Mouse (Mus musculus): Measurements from ENCODE around the gene Hoxa13. TPM values are rescaled to one million over a fixed set of nuclear protein-coding genes. Genes with fewer than 3 reads are reported as not detected.

Hoxa13 gene
- total and polyA plus RNA-seq, 3 experiments: not detected

DNA sequence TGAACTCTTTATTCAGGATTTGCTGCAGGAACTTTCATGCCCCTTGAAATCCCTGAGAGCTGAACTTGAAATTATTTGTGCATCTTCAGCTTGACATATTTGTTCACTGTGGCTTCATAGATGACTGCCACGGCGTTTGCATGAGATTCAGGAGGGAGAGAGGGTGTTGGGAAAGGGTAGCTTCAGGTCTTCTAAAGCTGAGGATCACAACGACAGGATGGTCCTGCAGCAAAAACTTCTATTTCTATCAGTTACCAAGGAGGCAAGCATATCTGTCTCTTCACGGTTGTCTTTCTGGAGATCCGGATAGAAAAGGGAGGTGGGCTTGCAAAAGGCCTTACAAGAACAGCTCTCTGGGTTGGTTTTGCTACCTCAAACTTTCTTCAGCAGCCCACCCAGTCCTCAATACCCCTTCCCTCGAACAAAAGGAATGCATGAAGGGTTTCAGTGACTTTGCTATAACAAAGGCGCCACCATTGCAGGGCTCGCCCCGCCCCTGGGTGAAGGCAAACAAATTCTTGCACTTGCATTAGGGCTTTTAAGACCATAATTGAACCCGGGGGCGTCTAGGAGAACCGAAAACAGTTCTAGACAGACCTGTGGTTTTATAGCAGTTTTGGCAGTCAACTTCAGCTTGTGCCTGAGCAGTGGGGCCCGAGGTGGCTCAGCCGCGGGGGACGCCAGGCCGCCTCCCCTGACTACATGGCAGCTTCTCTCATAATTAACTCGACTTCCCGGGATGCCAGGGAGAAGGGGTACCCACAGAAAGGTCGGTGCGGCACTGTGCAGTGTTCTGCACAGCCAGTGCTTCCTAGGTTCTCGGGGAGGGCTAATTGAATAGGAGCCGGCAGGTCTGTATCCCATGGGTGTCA is 12.7 kb downstream of the Hoxa13 start:
- Histone ChIP-seq H3K4me1 (ENCODE audit: control insufficient read depth in 1 of 2, insufficient read depth in 2 of 2, low read length in 2 of 2) (no peaks in the 10 kb centered on the region), H3K9ac (ENCODE audit: control insufficient read depth, low read depth, low read length, poor library complexity, severe bottlenecking) (no peak overlapping the region), H3K9me3 (replicated peaks; ENCODE audit: insufficient read depth, low read length) (no peaks in the 10 kb centered on the region), H3K79me2 (ENCODE audit: control insufficient read depth, insufficient read depth, low read length, poor library complexity) (no peaks in the 10 kb centered on the region), H3K27me3 (ENCODE audit: control insufficient read depth in 1 of 2, insufficient read depth in 2 of 2, low read length in 2 of 2) (no peaks in the 10 kb centered on the region), H3K27ac (ENCODE audit: control insufficient read depth, low read depth, low read length) (no peak overlapping the region), H3K4me3 (ENCODE audit: control insufficient read depth in 1 of 2, insufficient read depth in 1 of 2, low read depth in 2 of 2, low read length in 2 of 2) (no peak overlapping the region), H3K36me3 (ENCODE audit: control insufficient read depth in 1 of 2, insufficient read depth in 2 of 2, low read length in 2 of 2) (no peaks in the 10 kb centered on the region)
- no peak for DNase-seq (ENCODE audit: low read depth, low spot score)
- TF ChIP-seq TAL1 (IDR thresholded peaks at IDR 0.05; ENCODE audit: low read length) (no peak), USF1 (IDR thresholded peaks at IDR 0.05; ENCODE audit: low read depth, low read length) (no peak), KAT2A (conservative IDR thresholded peaks at IDR 0.05; ENCODE audit: low read depth, low read length) (no peak)

DNA sequence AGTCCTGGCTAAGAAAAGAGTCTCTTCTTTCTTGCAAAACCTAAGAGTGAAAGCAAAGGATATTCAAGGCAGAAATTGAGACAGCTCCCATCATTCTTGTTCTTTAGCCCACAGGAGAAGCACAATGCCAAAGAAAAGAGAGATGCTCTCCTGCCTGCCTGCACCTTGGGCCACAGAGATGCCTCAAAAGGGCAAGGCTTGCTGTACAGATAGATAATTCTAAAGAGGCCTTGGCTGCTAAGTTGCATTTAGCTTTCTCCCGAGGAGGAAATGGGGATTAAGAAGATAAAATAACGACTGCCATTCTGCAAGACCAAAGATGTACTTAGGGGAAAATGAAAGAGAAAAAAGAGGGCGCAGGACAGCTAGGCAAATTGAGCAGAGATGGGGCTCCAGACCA is 13.8 kb downstream of the Hoxa13 start:
- no peak for TF ChIP-seq CTCF (IDR thresholded peaks at IDR 0.05 in 2 of 3, conservative IDR thresholded peaks at IDR 0.05 in 1 of 3; ENCODE audit: control insufficient read depth in 1 of 3, insufficient read depth in 1 of 3, low read depth in 2 of 3, low read length in 3 of 3, poor library complexity in 1 of 3, severe bottlenecking in 1 of 3)
- TF ChIP-seq POLR2AphosphoS5 (IDR thresholded peaks at IDR 0.05; ENCODE audit: borderline replicate concordance, low read depth, low read length): no peak
- no peak for TF ChIP-seq HCFC1 (IDR thresholded peaks at IDR 0.05; ENCODE audit: low read depth, low read length)
- no peak for TF ChIP-seq TAL1 (IDR thresholded peaks at IDR 0.05; ENCODE audit: low read length)
- no peak for TF ChIP-seq MYB (IDR thresholded peaks at IDR 0.05; ENCODE audit: low read depth, low read length)
- TF ChIP-seq GABPA (IDR thresholded peaks at IDR 0.05; ENCODE audit: low read depth, low read length): no peak
- no peak for TF ChIP-seq NELFE (IDR thresholded peaks at IDR 0.05; ENCODE audit: low read depth, low read length)
- TF ChIP-seq SMC3 (IDR thresholded peaks at IDR 0.05; ENCODE audit: low read depth, low read length): no peak
- no peak for TF ChIP-seq MEF2A (IDR thresholded peaks at IDR 0.05; ENCODE audit: extremely low read depth, insufficient replicate concordance, low read depth, low read length, poor library complexity, severe bottlenecking)
- no peak for TF ChIP-seq NRF1 (IDR thresholded peaks at IDR 0.05; ENCODE audit: insufficient read depth, low read depth, low read length, poor library complexity, severe bottlenecking)
- TF ChIP-seq MYC (IDR thresholded peaks at IDR 0.05; ENCODE audit: low read depth, low read length): no peak
- TF ChIP-seq RCOR1 (IDR thresholded peaks at IDR 0.05; ENCODE audit: low read depth, low read length): no peak
- TF ChIP-seq E2F4 (IDR thresholded peaks at IDR 0.05; ENCODE audit: borderline replicate concordance, low read depth, low read length): no peak
- TF ChIP-seq ZMIZ1 (IDR thresholded peaks at IDR 0.05; ENCODE audit: low read depth, low read length): no peak
- TF ChIP-seq MAX (IDR thresholded peaks at IDR 0.05; ENCODE audit: low read length): no peak
- TF ChIP-seq UBTF (IDR thresholded peaks at IDR 0.05; ENCODE audit: borderline replicate concordance, insufficient read depth, low read depth, low read length): no peak
- TF ChIP-seq ZNF384 (IDR thresholded peaks at IDR 0.05; ENCODE audit: low read depth, low read length): no peak
- no peak for TF ChIP-seq EP300 (IDR thresholded peaks at IDR 0.05; ENCODE audit: low read depth in 1 of 2, low read length in 2 of 2)
- no peaks in the 10 kb centered on the region for H3K79me2 ChIP-seq (ENCODE audit: control insufficient read depth, insufficient read depth, low read length, poor library complexity)
- no peaks in the 10 kb centered on the region for H3K36me3 ChIP-seq (ENCODE audit: control insufficient read depth in 1 of 2, insufficient read depth in 2 of 2, low read length in 2 of 2)
- no peak overlapping the region for H3K27ac ChIP-seq (ENCODE audit: control insufficient read depth, low read depth, low read length)
- H3K4me3 ChIP-seq (ENCODE audit: control insufficient read depth in 1 of 2, insufficient read depth in 1 of 2, low read depth in 2 of 2, low read length in 2 of 2): no peak overlapping the region
- no peaks in the 10 kb centered on the region for H3K9me3 ChIP-seq (replicated peaks; ENCODE audit: insufficient read depth, low read length)
- DNase-seq (ENCODE audit: low read depth, low spot score): no peak
- no peak overlapping the region for H3K9ac ChIP-seq (ENCODE audit: control insufficient read depth, low read depth, low read length, poor library complexity, severe bottlenecking)
- no peaks in the 10 kb centered on the region for H3K27me3 ChIP-seq (ENCODE audit: control insufficient read depth in 1 of 2, insufficient read depth in 2 of 2, low read length in 2 of 2)
- no peaks in the 10 kb centered on the region for H3K4me1 ChIP-seq (ENCODE audit: control insufficient read depth in 1 of 2, insufficient read depth in 2 of 2, low read length in 2 of 2)
